Mouse (Mus musculus) cortical plate, adult 2 months (tissue): ENCODE data around the gene Clasp2.

Experiments
- CTCF ChIP-seq: fragments of 200-500 bp; IDR thresholded peaks from 2 replicates; pipeline ENCODE4 v1.5.1; 2011; ENCODE audit warnings: mild to moderate bottlenecking, control low read depth, low read length; ENCODE audit not compliant: insufficient read depth; ENCODE audit errors: extremely low read depth
- POLR2A ChIP-seq: fragments of 200-500 bp; IDR thresholded peaks from 2 replicates; pipeline ENCODE4 v1.6.1; 2011; ENCODE audit warnings: mild to moderate bottlenecking, low read length, control low read depth; ENCODE audit not compliant: insufficient read depth; ENCODE audit errors: extremely low read depth

DNA sequence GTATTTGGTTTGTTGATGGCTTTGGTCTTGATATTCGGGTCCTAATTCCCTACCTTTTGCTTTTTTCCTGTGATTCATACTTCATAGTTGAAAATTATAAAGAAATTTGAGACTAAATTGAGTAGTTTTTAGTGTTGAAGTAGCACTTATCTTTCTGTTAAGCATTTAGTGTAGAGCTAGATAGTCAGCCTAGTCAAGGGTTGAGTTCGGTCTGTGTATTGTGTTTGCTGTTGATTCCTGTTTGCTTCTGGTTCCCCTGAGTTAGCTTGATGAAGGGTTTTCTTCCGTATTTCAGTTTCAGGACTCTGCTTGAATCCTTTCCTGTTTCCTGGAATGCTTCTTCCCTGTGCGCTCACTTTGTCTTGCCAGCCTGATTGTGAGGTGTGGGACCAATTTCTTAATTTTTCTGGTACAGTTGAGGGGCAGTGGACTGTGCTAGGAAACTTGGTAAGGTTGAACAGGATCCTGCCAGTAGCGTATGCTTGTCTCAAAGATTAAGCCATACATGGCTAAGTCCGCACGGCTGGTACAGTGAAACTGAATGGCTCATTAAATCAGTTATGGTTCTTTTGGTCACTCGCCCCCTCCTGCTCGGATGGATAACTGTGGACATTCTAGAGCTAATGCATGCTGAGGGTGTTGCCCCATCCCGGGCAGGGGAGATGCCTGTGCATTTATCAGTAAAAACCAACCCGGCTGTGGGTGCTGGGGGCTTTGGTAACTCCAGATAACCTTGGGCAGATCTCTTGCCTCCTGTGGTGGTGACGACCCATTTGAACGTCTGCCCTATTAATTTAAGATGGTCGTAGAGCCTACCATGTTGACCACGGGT lies 14.8 kb downstream of the Clasp2 start:
- TF ChIP-seq POLR2A (no peak), CTCF (no peak)
